Mouse (Mus musculus) kidney, postnatal 36 days (tissue): ENCODE measurements at regions not wholly inside any gene's neighbourhood (a gene's known extent, or its start where the extent isn't known, plus 50 kb on each side); places are given as distances from the start of the nearest gene placed in this dataset.

Experiments used
- DNase-seq, 2 experiments: peaks; one replicate each; pipeline ENCODE4 v3.0.0; 2021 to 2022; ENCODE audit warnings: mixed read lengths in 2 of 2

GRCm38 (mm10) chr14:25346813-25347610 lies 112.0 kb upstream of the Zmiz1 start:
- peak; percentile 51 to 64 for DNase-seq

GRCm38 (mm10) chr14:25350282-25350964 lies 108.6 kb upstream of the Zmiz1 start:
- DNase-seq, result no peak

GRCm38 (mm10) chr14:25353804-25354203 lies 105.2 kb upstream of the Zmiz1 start:
- peak; percentile 58 to 62 for DNase-seq

GRCm38 (mm10) chr14:25354288-25354850 lies 104.6 kb upstream of the Zmiz1 start:
- DNase-seq, result no peak

GRCm38 (mm10) chr14:25357805-25358204 lies 101.2 kb upstream of the Zmiz1 start:
- no peak for DNase-seq

GRCm38 (mm10) chr14:25359824-25360294 lies 99.1 kb upstream of the Zmiz1 start:
- no peak for DNase-seq

GRCm38 (mm10) chr14:25360726-25361125 lies 98.3 kb upstream of the Zmiz1 start:
- DNase-seq, result no peak

- no peak for DNase-seq
Measured at GRCm38 (mm10) chr14:25361129-25361528, 97.9 kb upstream of the Zmiz1 start.

GRCm38 (mm10) chr14:25362771-25363170 lies 96.2 kb upstream of the Zmiz1 start:
- no peak for DNase-seq

- no peak for DNase-seq
Measured at GRCm38 (mm10) chr14:25365226-25365800, 93.7 kb upstream of the Zmiz1 start.

- DNase-seq, result peak in 1 of 2 experiments; percentile 34
Measured at GRCm38 (mm10) chr14:25366009-25366408, 93.0 kb upstream of the Zmiz1 start.

GRCm38 (mm10) chr14:25370306-25371020 lies 88.5 kb upstream of the Zmiz1 start:
- DNase-seq, result no peak

- DNase-seq, result no peak
Measured at GRCm38 (mm10) chr14:25371021-25371400, 88.0 kb upstream of the Zmiz1 start.

GRCm38 (mm10) chr14:25371661-25372060 lies 87.3 kb upstream of the Zmiz1 start:
- peak; percentile 55 to 58 for DNase-seq

GRCm38 (mm10) chr14:25372581-25372980 lies 86.4 kb upstream of the Zmiz1 start:
- DNase-seq, result no peak

- no peak for DNase-seq
Measured at GRCm38 (mm10) chr14:25373167-25373566, 85.8 kb upstream of the Zmiz1 start.

GRCm38 (mm10) chr14:25375001-25375400 lies 84.0 kb upstream of the Zmiz1 start:
- no peak for DNase-seq

GRCm38 (mm10) chr14:25377091-25377490 lies 81.9 kb upstream of the Zmiz1 start:
- DNase-seq, result no peak

- DNase-seq, result no peak
Measured at GRCm38 (mm10) chr14:25377554-25377899, 81.5 kb upstream of the Zmiz1 start.

GRCm38 (mm10) chr14:25377900-25378716 lies 80.9 kb upstream of the Zmiz1 start:
- peak; percentile 81 to 87 for DNase-seq

GRCm38 (mm10) chr14:25378717-25379224 lies 80.2 kb upstream of the Zmiz1 start:
- DNase-seq, result peak in 1 of 2 experiments; percentile 41
